Mouse (Mus musculus) MEL (cell line): ENCODE data around the gene Aqr.

ENCODE experiments used
- CTCF ChIP-seq, 3 experiments: IDR thresholded peaks in 2 of 3; conservative IDR thresholded peaks in 1 of 3; 2 replicates each; pipeline ENCODE4 v1.5.1; 2011 to 2012; ENCODE audit warnings: low read length in 3 of 3, low read depth in 2 of 3, mild to moderate bottlenecking in 2 of 3, improper control_type of control experiment in 1 of 3, inconsistent platforms in 1 of 3, mixed read lengths in 1 of 3, moderate library complexity in 1 of 3; ENCODE audit not compliant: control insufficient read depth in 1 of 3, insufficient read depth in 1 of 3, poor library complexity in 1 of 3, severe bottlenecking in 1 of 3
- E2F4 ChIP-seq: IDR thresholded peaks from 2 replicates; pipeline ENCODE4 v1.6.1; 2011; ENCODE audit warnings: low read depth, low read length, improper control_type of control experiment, borderline replicate concordance
- ELF1 ChIP-seq: IDR thresholded peaks from 2 replicates; pipeline ENCODE4 v1.6.1; 2014; ENCODE audit warnings: low read depth, mild to moderate bottlenecking, inconsistent platforms, low read length, improper control_type of control experiment, moderate library complexity
- EP300 ChIP-seq, 2 experiments: IDR thresholded peaks; 2 replicates each; pipeline ENCODE4 v1.6.1; 2011; ENCODE audit warnings: improper control_type of control experiment in 2 of 2, low read length in 2 of 2, low read depth in 1 of 2, mild to moderate bottlenecking in 1 of 2
- ETS1 ChIP-seq: IDR thresholded peaks from 2 replicates; pipeline ENCODE4 v1.6.1; 2012; ENCODE audit warnings: low read depth, mild to moderate bottlenecking, inconsistent platforms, low read length, improper control_type of control experiment, moderate library complexity
- HCFC1 ChIP-seq: IDR thresholded peaks from 2 replicates; pipeline ENCODE4 v1.6.1; 2012; ENCODE audit warnings: low read depth, mild to moderate bottlenecking, inconsistent platforms, low read length, improper control_type of control experiment, moderate library complexity
- JUND ChIP-seq: IDR thresholded peaks from 2 replicates; pipeline ENCODE4 v1.6.1; 2011; ENCODE audit warnings: low read depth, mild to moderate bottlenecking, improper control_type of control experiment, low read length
- MAFK ChIP-seq: IDR thresholded peaks from 2 replicates; pipeline ENCODE4 v1.6.1; 2011; ENCODE audit warnings: low read depth, mild to moderate bottlenecking, low read length, improper control_type of control experiment, borderline replicate concordance
- MAX ChIP-seq: IDR thresholded peaks from 2 replicates; pipeline ENCODE4 v1.6.1; 2011; ENCODE audit warnings: low read length, improper control_type of control experiment
- MYC ChIP-seq: IDR thresholded peaks from 2 replicates; pipeline ENCODE4 v1.6.1; 2011; ENCODE audit warnings: low read depth, mild to moderate bottlenecking, low read length, improper control_type of control experiment, moderate library complexity
- POLR2A ChIP-seq, 2 experiments: IDR thresholded peaks; 2 replicates each; pipeline ENCODE4 v1.6.1; 2011 to 2012; ENCODE audit warnings: low read length in 2 of 2, mild to moderate bottlenecking in 2 of 2, control low read depth in 1 of 2, improper control_type of control experiment in 1 of 2, low read depth in 1 of 2, moderate library complexity in 1 of 2; ENCODE audit not compliant: control insufficient read depth in 1 of 2, insufficient read depth in 1 of 2, poor library complexity in 1 of 2
- ZNF384 ChIP-seq: IDR thresholded peaks from 2 replicates; pipeline ENCODE4 v1.6.1; 2012; ENCODE audit warnings: low read depth, mild to moderate bottlenecking, inconsistent platforms, low read length, improper control_type of control experiment

- TF ChIP-seq POLR2A (IDR thresholded peaks at IDR 0.05; ENCODE audit: control insufficient read depth in 1 of 2, insufficient read depth in 1 of 2, low read depth in 1 of 2, low read length in 2 of 2, poor library complexity in 1 of 2) (no peak), CTCF (IDR thresholded peaks at IDR 0.05 in 2 of 3, conservative IDR thresholded peaks at IDR 0.05 in 1 of 3; ENCODE audit: control insufficient read depth in 1 of 3, insufficient read depth in 1 of 3, low read depth in 2 of 3, low read length in 3 of 3, poor library complexity in 1 of 3, severe bottlenecking in 1 of 3) (no peak), HCFC1 (no peak), EP300 (IDR thresholded peaks at IDR 0.05; ENCODE audit: low read depth in 1 of 2, low read length in 2 of 2) (no peak), JUND (no peak), MAX (no peak), E2F4 (no peak), MYC (no peak), ETS1 (no peak), ELF1 (no peak), ZNF384 (no peak), MAFK (no peak)
These were observed 69.2 kb downstream of the Aqr start for GRCm38 (mm10) chr2:114117665-114118064.
